Mouse (Mus musculus): ENCODE measurements around the gene Gm17018.

GRCm38 (mm10) chr19:45616735-45617134, 56.3 kb downstream of the Gm17018 start:
- TF ChIP-seq CTCF (IDR thresholded peaks at IDR 0.05; ENCODE audit: low read depth) (no peak), EP300 (IDR thresholded peaks at IDR 0.05; ENCODE audit: low read depth) (no peak)
